Mouse (Mus musculus) thymus, adult 2 months (tissue): ENCODE results near the gene Zfand4. TPM values are rescaled to one million over a fixed set of nuclear protein-coding genes. Genes with fewer than 3 reads are reported as not detected.

Experiments used
- DNase-seq: peaks from one replicate; pipeline ENCODE4 v3.0.0; 2021
- H3K27ac ChIP-seq: fragments of 200-500 bp; 2 replicates; pipeline ENCODE4 v1.5.1; 2012; ENCODE audit warnings: low read length, control low read depth; ENCODE audit not compliant: control insufficient read depth, insufficient read depth
- H3K27me3 ChIP-seq: fragments of 200-500 bp; 2 replicates; pipeline ENCODE4 v1.6.1; 2012; ENCODE audit warnings: mild to moderate bottlenecking, low read length, moderate library complexity, mixed read lengths; ENCODE audit not compliant: control insufficient read depth, insufficient read depth
- H3K36me3 ChIP-seq: fragments of 200-500 bp; 2 replicates; pipeline ENCODE4 v1.6.1; 2012; ENCODE audit warnings: mild to moderate bottlenecking, low read length, moderate library complexity; ENCODE audit not compliant: control insufficient read depth, insufficient read depth
- H3K4me1 ChIP-seq: fragments of 200-500 bp; replicated peaks from 2 replicates; pipeline ENCODE4 v1.6.1; 2012; ENCODE audit warnings: low read length; ENCODE audit not compliant: control insufficient read depth, insufficient read depth
- H3K4me3 ChIP-seq: fragments of 200-500 bp; 2 replicates; pipeline ENCODE4 v1.5.1; 2012; ENCODE audit warnings: mild to moderate bottlenecking, low read length, control low read depth, moderate library complexity; ENCODE audit not compliant: control insufficient read depth, insufficient read depth
- CTCF ChIP-seq: fragments of 200-500 bp; IDR thresholded peaks from 2 replicates; pipeline ENCODE4 v1.5.1; 2012; ENCODE audit warnings: mild to moderate bottlenecking, control low read depth, low read length, moderate library complexity, borderline replicate concordance; ENCODE audit not compliant: control insufficient read depth, poor library complexity, insufficient read depth; ENCODE audit errors: extremely low read depth
- POLR2A ChIP-seq: fragments of 200-500 bp; IDR thresholded peaks from 2 replicates; pipeline ENCODE4 v1.6.1; 2012; ENCODE audit warnings: mild to moderate bottlenecking, low read length, control low read depth, moderate library complexity; ENCODE audit not compliant: control insufficient read depth, poor library complexity, insufficient read depth; ENCODE audit errors: extremely low read depth
- WGBS: fragments of 180-500 bp; shearing (Covaris S2); methylation state at CpG from one replicate; pipeline ENCODE4 v1.1.7; 2018; 5-methylcytosine and 5-hydroxymethylcytosine counted together
- polyA plus RNA-seq: library from polyadenylated mRNA; depleted of rRNA; stranded (reverse); fragments of >200 nt; gene quantifications from 2 replicates; pipeline ENCODE4 v1.2.3, GENCODE M21; 2012

The Zfand4 gene
- polyA plus RNA-seq, 1 experiment = 1.7 TPM

GRCm38 (mm10) chr6:116286870-116287575 is 23.0 kb downstream of the Zfand4 start:
- Histone ChIP-seq H3K36me3 (no peaks in the 10 kb centered on the region), H3K4me3 (no peak overlapping the region), H3K4me1 (peaks cover 4% of the 10 kb centered on the region), H3K27me3 (no peaks in the 10 kb centered on the region), H3K27ac (no peak overlapping the region; the same call in 1 of the 2 replicates)
- peak; percentile 72 for DNase-seq
- WGBS = 26% methylated on average over 5 of the region's 5 CpGs
- TF ChIP-seq POLR2A (no peak), CTCF (no peak)

- Histone ChIP-seq H3K36me3 (no peaks in the 10 kb centered on the region), H3K4me1 (no peaks in the 10 kb centered on the region), H3K27ac (no peak overlapping the region), H3K27me3 (no peaks in the 10 kb centered on the region), H3K4me3 (no peak overlapping the region)
- WGBS = 95% methylated on average over 2 of the region's 2 CpGs
- no peak for TF ChIP-seq CTCF
- TF ChIP-seq POLR2A = no peak
- DNase-seq = no peak
Measured at GRCm38 (mm10) chr6:116311411-116311810, 47.4 kb downstream of the Zfand4 start.

- WGBS = 95% methylated on average over 3 of the region's 3 CpGs
Measured at GRCm38 (mm10) chr6:116319259-116319658, 55.2 kb downstream of the Zfand4 start.

GRCm38 (mm10) chr6:116326641-116327040 is 62.6 kb downstream of the Zfand4 start:
- Histone ChIP-seq H3K27me3 (no peaks in the 10 kb centered on the region), H3K4me1 (no peaks in the 10 kb centered on the region), H3K4me3 (no peak overlapping the region), H3K27ac (no peak overlapping the region), H3K36me3 (no peaks in the 10 kb centered on the region)
- 95% methylated on average over 3 of the region's 3 CpGs for WGBS
- no peak for DNase-seq
- TF ChIP-seq CTCF (no peak), POLR2A (no peak)

More at GRCm38 (mm10) chr6:116319259-116319658, 55.2 kb downstream of the Zfand4 start:
- TF ChIP-seq POLR2A (no peak), CTCF (no peak)
- Histone ChIP-seq H3K36me3 (no peaks in the 10 kb centered on the region), H3K27ac (no peak overlapping the region), H3K4me1 (no peaks in the 10 kb centered on the region), H3K4me3 (no peak overlapping the region), H3K27me3 (no peaks in the 10 kb centered on the region)
- no peak for DNase-seq

GRCm38 (mm10) chr6:116331396-116331795 is 67.4 kb downstream of the Zfand4 start:
- no peak overlapping the region for H3K4me3 ChIP-seq
- no peak for TF ChIP-seq POLR2A
- TF ChIP-seq CTCF = no peak
- no peak overlapping the region for H3K27ac ChIP-seq
- H3K36me3 ChIP-seq = no peaks in the 10 kb centered on the region
- H3K4me1 ChIP-seq = no peaks in the 10 kb centered on the region
- DNase-seq = no peak
- WGBS = 93% methylated on average over 2 of the region's 2 CpGs
- H3K27me3 ChIP-seq = no peaks in the 10 kb centered on the region

GRCm38 (mm10) chr6:116337466-116337834 is 73.4 kb downstream of the Zfand4 start:
- H3K27me3 ChIP-seq = peaks cover 6% of the 10 kb centered on the region; the same call in 1 of the 2 replicates
- peaks cover 8% of the 10 kb centered on the region for H3K4me1 ChIP-seq
- H3K36me3 ChIP-seq = no peaks in the 10 kb centered on the region
- H3K4me3 ChIP-seq = peak overlapping the region; percentile 85
- 2% methylated on average over 7 of the region's 7 CpGs for WGBS
- no peak overlapping the region for H3K27ac ChIP-seq
- DNase-seq = no peak
- no peak for TF ChIP-seq POLR2A
- TF ChIP-seq CTCF = no peak

GRCm38 (mm10) chr6:116337835-116338501 is 73.9 kb downstream of the Zfand4 start, which contains the start of gene March8:
March8 (plus strand) TSS chr6:116338024.
- TF ChIP-seq POLR2A (no peak), CTCF (peak; percentile 24; the same call in 1 of the 2 replicates)
- no peak within 1 kb of the TSS for H3K27ac ChIP-seq
- H3K4me1 ChIP-seq = peaks cover 8% of the 10 kb centered on the region
- H3K27me3 ChIP-seq = peaks cover 6% of the 10 kb centered on the region; the same call in 1 of the 2 replicates
- under 1% methylated on average over 75 of the region's 75 CpGs for WGBS
- peak; percentile 49 for DNase-seq
- peak within 1 kb of the TSS; percentile 85 for H3K4me3 ChIP-seq
- H3K36me3 ChIP-seq = no peaks in the 10 kb centered on the region
